Mouse (Mus musculus) CH12.LX (cell line): ENCODE results near the gene Hist1h1b.
"Not testable (repeated sequence)": the region's sequence is repeated elsewhere in the genome, so short reads cannot be mapped to it uniquely, and the experiment has no call there.

Experiments used
- CHD2 ChIP-seq: IDR thresholded peaks from 2 replicates; pipeline ENCODE4 v1.6.1; 2011; ENCODE audit warnings: low read length, improper control_type of control experiment
- CTCF ChIP-seq, 2 experiments: IDR thresholded peaks in 1 of 2; conservative IDR thresholded peaks in 1 of 2; 2 replicates each; pipeline ENCODE4 v1.5.1; 2011 to 2012; ENCODE audit warnings: low read depth in 2 of 2, low read length in 2 of 2, improper control_type of control experiment in 1 of 2, inconsistent platforms in 1 of 2, mild to moderate bottlenecking in 1 of 2, moderate library complexity in 1 of 2
- EP300 ChIP-seq: IDR thresholded peaks from 2 replicates; pipeline ENCODE4 v1.6.1; 2011; ENCODE audit warnings: low read length, improper control_type of control experiment
- IRF4 ChIP-seq: IDR thresholded peaks from 2 replicates; pipeline ENCODE4 v1.6.1; 2014; ENCODE audit warnings: low read depth, mild to moderate bottlenecking, inconsistent platforms, low read length, improper control_type of control experiment
- MAX ChIP-seq: IDR thresholded peaks from 2 replicates; pipeline ENCODE4 v1.6.1; 2011; ENCODE audit warnings: low read length, improper control_type of control experiment
- NRF1 ChIP-seq: IDR thresholded peaks from 2 replicates; pipeline ENCODE4 v1.6.1; 2014; ENCODE audit warnings: low read depth, mild to moderate bottlenecking, inconsistent platforms, low read length, improper control_type of control experiment, moderate library complexity
- POLR2A ChIP-seq: IDR thresholded peaks from 2 replicates; pipeline ENCODE4 v1.6.1; 2011; ENCODE audit warnings: low read depth, mild to moderate bottlenecking, improper control_type of control experiment, low read length
- RCOR1 ChIP-seq: conservative IDR thresholded peaks from 2 replicates; pipeline ENCODE4 v1.6.1; 2012; ENCODE audit warnings: low read depth, mild to moderate bottlenecking, inconsistent platforms, low read length, improper control_type of control experiment
- SIN3A ChIP-seq: IDR thresholded peaks from 2 replicates; pipeline ENCODE4 v1.6.1; 2012; ENCODE audit warnings: low read length, improper control_type of control experiment, inconsistent platforms
- TCF12 ChIP-seq: IDR thresholded peaks from 2 replicates; pipeline ENCODE4 v1.6.1; 2014; ENCODE audit warnings: low read depth, mild to moderate bottlenecking, inconsistent platforms, low read length, improper control_type of control experiment
- UBTF ChIP-seq: IDR thresholded peaks from 2 replicates; pipeline ENCODE4 v1.6.1; 2012; ENCODE audit warnings: low read depth, mild to moderate bottlenecking, inconsistent platforms, low read length, improper control_type of control experiment, moderate library complexity
- USF1 ChIP-seq: IDR thresholded peaks from 2 replicates; pipeline ENCODE4 v1.6.1; 2014; ENCODE audit warnings: low read depth, mild to moderate bottlenecking, inconsistent platforms, low read length, improper control_type of control experiment
- ZC3H11A ChIP-seq: IDR thresholded peaks from 2 replicates; pipeline ENCODE4 v1.6.1; 2012; ENCODE audit warnings: low read depth, mild to moderate bottlenecking, inconsistent platforms, low read length, improper control_type of control experiment
- ZKSCAN1 ChIP-seq: IDR thresholded peaks from 2 replicates; pipeline ENCODE4 v1.6.1; 2012; ENCODE audit warnings: low read depth, inconsistent platforms, low read length, improper control_type of control experiment, borderline replicate concordance

DNA sequence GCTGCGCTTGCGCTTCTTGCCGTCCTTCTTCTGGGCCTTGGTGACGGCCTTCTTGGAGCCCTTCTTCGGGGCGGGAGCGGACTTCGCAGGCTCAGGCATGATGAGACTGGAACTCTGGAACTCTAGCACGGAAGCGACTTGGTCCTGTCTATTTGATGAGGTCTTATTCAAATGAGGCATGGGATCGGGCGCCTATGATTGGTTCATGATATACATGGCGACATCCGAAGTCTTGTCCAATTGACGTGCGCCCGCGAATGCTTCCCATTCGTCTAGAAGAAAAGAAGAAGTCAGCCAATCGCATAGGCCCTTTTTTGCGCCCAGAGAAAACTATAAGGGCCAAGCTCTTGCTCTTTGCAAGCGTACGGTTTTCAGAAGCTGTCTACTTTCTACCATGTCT lies 29.6 kb upstream of the Hist1h1b start, which contains the start of the genes Hist1h2bq and Hist1h2ao:
- not testable (repeated sequence) for TF ChIP-seq UBTF; RCOR1; TCF12; SIN3A; CTCF (conservative IDR thresholded peaks at IDR 0.05 in 1 of 2, IDR thresholded peaks at IDR 0.05 in 1 of 2; ENCODE audit: low read depth in 2 of 2, low read length in 2 of 2); IRF4; ZC3H11A; USF1; ZKSCAN1; EP300; POLR2A; MAX; CHD2; NRF1
